Mouse (Mus musculus) small intestine, adult 2 months (tissue): ENCODE measurements around the gene Yy2. TPM values are rescaled to one million over a fixed set of nuclear protein-coding genes. Genes with fewer than 3 reads are reported as not detected.
A peak's percentile ranks its signal among the peaks of the same experiment; 100 is the strongest.

Experiments used
- H3K27ac ChIP-seq: fragments of 200-500 bp; 2 replicates; pipeline ENCODE4 v1.5.1; 2012; ENCODE audit warnings: low read depth, low read length, control low read depth, inconsistent platforms; ENCODE audit not compliant: insufficient read depth
- H3K27me3 ChIP-seq: fragments of 200-500 bp; 2 replicates; pipeline ENCODE4 v1.6.1; 2012; ENCODE audit warnings: mild to moderate bottlenecking, moderate library complexity, low read length, inconsistent platforms; ENCODE audit not compliant: control insufficient read depth, insufficient read depth
- H3K36me3 ChIP-seq: fragments of 200-500 bp; 2 replicates; pipeline ENCODE4 v1.6.1; 2012; ENCODE audit warnings: mild to moderate bottlenecking, low read length, control low read depth, inconsistent platforms; ENCODE audit not compliant: control insufficient read depth, insufficient read depth
- H3K4me1 ChIP-seq: fragments of 200-500 bp; 2 replicates; pipeline ENCODE4 v1.6.1; 2012; ENCODE audit warnings: low read length, inconsistent platforms, mixed read lengths; ENCODE audit not compliant: control insufficient read depth, insufficient read depth, insufficient read length
- H3K4me3 ChIP-seq: fragments of 200-500 bp; 2 replicates; pipeline ENCODE4 v1.5.1; 2012; ENCODE audit warnings: low read depth, mild to moderate bottlenecking, control low read depth, inconsistent platforms, low read length, moderate library complexity
- CTCF ChIP-seq: fragments of 200-500 bp; IDR thresholded peaks from 2 replicates; pipeline ENCODE4 v1.5.1; 2012; ENCODE audit warnings: low read depth, mild to moderate bottlenecking, control low read depth, inconsistent platforms, low read length, moderate library complexity, mixed read lengths; ENCODE audit not compliant: insufficient replicate concordance, insufficient read length; ENCODE audit errors: extremely low read depth
- POLR2A ChIP-seq: fragments of 200-500 bp; IDR thresholded peaks from 2 replicates; pipeline ENCODE4 v1.6.1; 2012; ENCODE audit warnings: low read depth, mild to moderate bottlenecking, control low read depth, inconsistent platforms, low read length, moderate library complexity
- WGBS: fragments of 180-500 bp; shearing (Covaris S2); methylation state at CpG from one replicate; pipeline ENCODE4 v1.1.7; 2018; 5-methylcytosine and 5-hydroxymethylcytosine counted together
- polyA plus RNA-seq: library from polyadenylated mRNA; depleted of rRNA; stranded (reverse); fragments of >200 nt; gene quantifications from 2 replicates; pipeline ENCODE4 v1.2.3, GENCODE M21; 2012; rRNA removed

Gene Yy2
- polyA plus RNA-seq: not detected in 2 replicates

- Histone ChIP-seq H3K4me1 (no peaks in the 10 kb centered on the region), H3K4me3 (no peak within 1 kb of the TSS), H3K27me3 (no peaks in the 10 kb centered on the region), H3K36me3 (peaks cover 8% of the 10 kb centered on the region), H3K27ac (no peak within 1 kb of the TSS)
- no peak for TF ChIP-seq CTCF
- TF ChIP-seq POLR2A: no peak
- WGBS: 89% methylated on average over 26 of the region's 26 CpGs
These were observed at the start of gene Yy2 for GRCm38 (mm10) chrX:157568840-157569239. Yy2 (minus strand) TSS chrX:157568985.

- Histone ChIP-seq H3K27me3 (no peaks in the 10 kb centered on the region), H3K4me3 (peak overlapping the region; percentile 28), H3K27ac (no peak overlapping the region), H3K36me3 (no peaks in the 10 kb centered on the region), H3K4me1 (0 out of 2 replicates have a peak, but pooled peaks cover 3% of the 10 kb centered on the region)
- TF ChIP-seq CTCF (no peak), POLR2A (no peak)
- WGBS: 20% methylated on average over 32 of the region's 32 CpGs
These were observed 44.1 kb upstream of the Yy2 start for GRCm38 (mm10) chrX:157612894-157613293.

GRCm38 (mm10) chrX:157601450-157601849 is 32.7 kb upstream of the Yy2 start:
- peak; percentile 22; the same call in 1 of the 2 replicates for TF ChIP-seq CTCF
- TF ChIP-seq POLR2A: no peak
- Histone ChIP-seq H3K27me3 (no peaks in the 10 kb centered on the region), H3K4me3 (no peak overlapping the region), H3K4me1 (no peaks in the 10 kb centered on the region), H3K27ac (no peak overlapping the region), H3K36me3 (no peaks in the 10 kb centered on the region)
- 12% methylated on average over 3 of the region's 3 CpGs for WGBS

- H3K36me3 ChIP-seq: no peaks in the 10 kb centered on the region
- 10% methylated on average over 73 of the region's 74 CpGs for WGBS
- peak within 1 kb of the TSS; percentile 93 for H3K27ac ChIP-seq
- TF ChIP-seq CTCF (no peak), POLR2A (peak; percentile 17; the same call in 1 of the 2 replicates)
- peak within 1 kb of the TSS; percentile 100 for H3K4me3 ChIP-seq
- no peaks in the 10 kb centered on the region for H3K4me1 ChIP-seq
- H3K27me3 ChIP-seq: no peaks in the 10 kb centered on the region
These were observed 29.6 kb upstream of the Yy2 start, which contains the start of gene Mbtps2 for GRCm38 (mm10) chrX:157598186-157598996. Mbtps2 (minus strand) TSS chrX:157598715.

- Histone ChIP-seq H3K4me3 (peak overlapping the region; percentile 100), H3K4me1 (no peaks in the 10 kb centered on the region), H3K27ac (peak overlapping the region; percentile 93), H3K36me3 (no peaks in the 10 kb centered on the region), H3K27me3 (no peaks in the 10 kb centered on the region)
- 8% methylated on average over 17 of the region's 17 CpGs for WGBS
- TF ChIP-seq CTCF (no peak), POLR2A (no peak)
These were observed 28.9 kb upstream of the Yy2 start for GRCm38 (mm10) chrX:157597585-157598185.

GRCm38 (mm10) chrX:157596802-157597201 is 28.0 kb upstream of the Yy2 start:
- TF ChIP-seq CTCF (no peak), POLR2A (no peak)
- 38% methylated on average over 5 of the region's 5 CpGs for WGBS
- no peak overlapping the region for H3K4me3 ChIP-seq

GRCm38 (mm10) chrX:157595927-157596326 is 27.1 kb upstream of the Yy2 start:
- Histone ChIP-seq H3K4me1 (no peaks in the 10 kb centered on the region), H3K36me3 (no peaks in the 10 kb centered on the region), H3K27ac (no peak overlapping the region), H3K27me3 (no peaks in the 10 kb centered on the region), H3K4me3 (no peak overlapping the region)
- TF ChIP-seq POLR2A (no peak), CTCF (no peak)
- WGBS: 79% methylated on average over 6 of the region's 6 CpGs

More at GRCm38 (mm10) chrX:157596802-157597201, 28.0 kb upstream of the Yy2 start:
- Histone ChIP-seq H3K4me1 (no peaks in the 10 kb centered on the region), H3K36me3 (no peaks in the 10 kb centered on the region), H3K27ac (no peak overlapping the region), H3K27me3 (no peaks in the 10 kb centered on the region)
